Mouse (Mus musculus): ENCODE measurements at regions not wholly inside any gene's neighbourhood (a gene's known extent, or its start where the extent isn't known, plus 50 kb on each side); places are given as distances from the start of the nearest gene placed in this dataset.

DNA sequence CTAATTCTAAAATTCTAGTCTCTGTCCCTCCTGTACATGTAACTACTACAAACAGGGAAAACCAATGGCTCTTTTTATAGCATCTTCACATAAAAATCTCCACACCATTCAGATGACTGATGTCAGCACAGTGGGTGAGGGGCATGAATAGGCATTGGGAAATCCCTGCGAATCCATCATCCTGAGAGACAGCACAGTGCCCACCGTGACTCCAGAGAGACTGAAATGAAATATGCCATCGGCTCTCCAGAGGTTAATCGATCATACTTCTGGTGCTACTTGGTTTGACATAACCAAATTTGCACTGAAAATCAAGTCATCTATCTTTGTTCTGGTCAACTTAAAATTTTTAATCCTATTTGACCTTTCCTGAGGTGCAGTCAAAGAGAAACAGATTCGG is 126.2 kb upstream of the Gm9747 start:
- no peak overlapping the region for H3K4me3 ChIP-seq (ENCODE audit: control insufficient read depth in 1 of 2, insufficient read depth in 1 of 2, low read depth in 1 of 2, low read length in 2 of 2)
- no peaks in the 10 kb centered on the region for H3K27me3 ChIP-seq (ENCODE audit: control insufficient read depth, insufficient read depth, low read length)
- no peak overlapping the region for H3K9ac ChIP-seq (ENCODE audit: low read length)
- peaks cover 0 to 5% of the 10 kb centered on the region in 2 experiments; a peak in 2 of 4 replicates for H3K4me1 ChIP-seq (ENCODE audit: control insufficient read depth in 2 of 2, insufficient read depth in 2 of 2, low read length in 2 of 2)
- no peak overlapping the region for H3K4me2 ChIP-seq (ENCODE audit: low read length)
- peaks cover 5% of the 10 kb centered on the region; the same call in 1 of the 2 replicates for H3K9me3 ChIP-seq (ENCODE audit: control insufficient read depth, low read length)
- H3K27ac ChIP-seq (replicated peaks in 1 of 2; ENCODE audit: control insufficient read depth in 1 of 2, insufficient read depth in 1 of 2, low read depth in 2 of 2, low read length in 2 of 2), result no peak overlapping the region
- H3K36me3 ChIP-seq (ENCODE audit: control insufficient read depth, insufficient read depth, low read length), result no peaks in the 10 kb centered on the region
- ATAC-seq (ENCODE audit: insufficient number of reproducible peaks, insufficient read depth, low FRiP score, low read depth), result no peak
- 82% methylated on average over 5 of the region's 5 CpGs for WGBS

DNA sequence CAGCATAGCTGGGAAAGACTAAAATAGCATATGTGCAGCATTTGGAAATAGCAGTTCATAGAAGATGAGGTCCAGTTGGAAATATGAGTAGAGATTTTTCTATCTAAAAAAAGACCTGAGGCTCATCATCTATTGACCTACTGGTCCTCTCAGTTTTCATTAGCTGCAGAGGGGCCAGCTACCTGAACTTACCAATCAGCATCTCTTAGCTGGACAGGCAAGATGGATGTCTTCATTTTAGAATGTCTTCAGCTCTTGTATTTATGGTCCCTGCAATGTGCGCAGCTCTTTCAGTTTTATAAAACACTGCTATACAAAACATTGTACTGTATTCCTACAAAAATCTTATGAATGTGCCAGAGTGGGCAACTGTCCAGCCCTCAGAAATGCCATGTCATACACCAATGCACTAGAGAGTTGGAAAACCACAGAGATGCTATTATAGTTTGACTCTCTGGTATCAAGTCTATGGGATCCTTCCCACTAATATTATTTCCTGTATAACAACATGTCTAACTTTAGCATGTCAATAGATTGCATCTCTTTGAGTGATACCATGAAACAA is 122.8 kb upstream of the Gm9747 start:
- H3K4me1 ChIP-seq (ENCODE audit: control insufficient read depth in 2 of 2, insufficient read depth in 2 of 2, low read length in 2 of 2), result peaks cover 0 to 5% of the 10 kb centered on the region in 2 experiments; a peak in 3 of 4 replicates
- no peak for ATAC-seq (ENCODE audit: insufficient number of reproducible peaks, insufficient read depth, low FRiP score, low read depth)
- no peak overlapping the region for H3K9ac ChIP-seq (ENCODE audit: low read length)
- no peaks in the 10 kb centered on the region for H3K9me3 ChIP-seq (ENCODE audit: control insufficient read depth, low read length)
- no peaks in the 10 kb centered on the region for H3K36me3 ChIP-seq (ENCODE audit: control insufficient read depth, insufficient read depth, low read length)
- no peak overlapping the region for H3K27ac ChIP-seq (replicated peaks in 1 of 2; ENCODE audit: control insufficient read depth in 1 of 2, insufficient read depth in 1 of 2, low read depth in 2 of 2, low read length in 2 of 2)
- 74% methylated on average over 1 of the region's 1 CpGs for WGBS
- no peak overlapping the region for H3K4me3 ChIP-seq (ENCODE audit: control insufficient read depth in 1 of 2, insufficient read depth in 1 of 2, low read depth in 1 of 2, low read length in 2 of 2)
- H3K27me3 ChIP-seq (ENCODE audit: control insufficient read depth, insufficient read depth, low read length), result no peaks in the 10 kb centered on the region
- H3K4me2 ChIP-seq (ENCODE audit: low read length), result no peak overlapping the region

DNA sequence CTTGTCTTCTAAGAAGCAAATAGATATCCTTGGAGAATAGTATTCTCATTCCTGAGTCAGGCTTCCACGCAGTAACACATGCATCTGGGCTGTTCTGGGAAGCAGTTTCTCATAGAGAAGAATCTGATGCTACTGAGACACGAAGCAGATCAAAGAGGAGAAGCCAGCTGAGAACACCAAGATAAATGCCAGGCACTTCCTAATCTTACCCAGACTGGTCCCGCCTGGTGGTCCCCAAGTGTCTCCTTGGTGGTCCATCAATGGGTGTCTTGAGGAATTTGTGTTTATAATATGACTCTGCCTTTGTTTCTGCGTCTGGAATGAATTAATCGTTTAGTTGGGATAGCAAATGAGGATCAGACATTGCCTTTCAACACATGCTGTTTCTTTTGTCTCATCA is 120.5 kb upstream of the Gm9747 start:
- H3K9me3 ChIP-seq (ENCODE audit: control insufficient read depth, low read length), result no peaks in the 10 kb centered on the region
- H3K27ac ChIP-seq (replicated peaks in 1 of 2; ENCODE audit: control insufficient read depth in 1 of 2, insufficient read depth in 1 of 2, low read depth in 2 of 2, low read length in 2 of 2), result no peak overlapping the region
- no peaks in the 10 kb centered on the region for H3K36me3 ChIP-seq (ENCODE audit: control insufficient read depth, insufficient read depth, low read length)
- WGBS, result 14% methylated on average over 5 of the region's 5 CpGs
- no peak overlapping the region for H3K9ac ChIP-seq (ENCODE audit: low read length)
- H3K4me2 ChIP-seq (ENCODE audit: low read length), result no peak overlapping the region
- peaks cover 5% of the 10 kb centered on the region; the same call in 1 of the 2 replicates for H3K27me3 ChIP-seq (ENCODE audit: control insufficient read depth, insufficient read depth, low read length)
- no peak for ATAC-seq (ENCODE audit: insufficient number of reproducible peaks, insufficient read depth, low FRiP score, low read depth)
- peaks cover 0 to 5% of the 10 kb centered on the region in 2 experiments; a peak in 3 of 4 replicates for H3K4me1 ChIP-seq (ENCODE audit: control insufficient read depth in 2 of 2, insufficient read depth in 2 of 2, low read length in 2 of 2)
- H3K4me3 ChIP-seq (ENCODE audit: control insufficient read depth in 1 of 2, insufficient read depth in 1 of 2, low read depth in 1 of 2, low read length in 2 of 2), result no peak overlapping the region

DNA sequence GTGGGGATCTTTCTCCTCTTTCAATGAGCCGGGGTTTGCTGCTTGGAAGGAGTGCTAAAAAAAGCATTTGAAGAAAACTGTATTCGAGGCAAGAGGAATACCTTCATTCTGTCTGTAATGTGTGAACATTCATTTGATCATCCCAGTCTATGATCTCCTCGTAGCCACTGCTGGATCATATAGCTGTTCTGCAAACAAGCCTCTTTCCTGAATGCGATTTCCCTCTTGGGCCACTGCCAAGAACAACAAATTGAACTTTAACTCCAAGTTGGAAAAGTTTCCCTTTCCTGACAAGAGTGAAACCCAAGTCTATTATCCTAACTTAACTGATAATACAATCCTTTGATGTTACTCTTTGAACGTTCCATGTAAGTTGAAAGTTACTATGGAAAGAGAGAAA is 108.4 kb upstream of the Gm9747 start:
- H3K27me3 ChIP-seq (ENCODE audit: control insufficient read depth, insufficient read depth, low read length), result 0 out of 2 replicates have a peak, but pooled peaks cover 3% of the 10 kb centered on the region
- no peak overlapping the region for H3K4me2 ChIP-seq (ENCODE audit: low read length)
- no peak overlapping the region for H3K27ac ChIP-seq (replicated peaks in 1 of 2; ENCODE audit: control insufficient read depth in 1 of 2, insufficient read depth in 1 of 2, low read depth in 2 of 2, low read length in 2 of 2)
- no peaks in the 10 kb centered on the region for H3K9me3 ChIP-seq (ENCODE audit: control insufficient read depth, low read length)
- no peaks in the 10 kb centered on the region for H3K36me3 ChIP-seq (ENCODE audit: control insufficient read depth, insufficient read depth, low read length)
- H3K4me1 ChIP-seq (ENCODE audit: control insufficient read depth in 2 of 2, insufficient read depth in 2 of 2, low read length in 2 of 2), result peaks cover 3 to 13% of the 10 kb centered on the region in 2 experiments; a peak in 3 of 4 replicates
- no peak overlapping the region for H3K9ac ChIP-seq (ENCODE audit: low read length)
- no peak for ATAC-seq (ENCODE audit: insufficient number of reproducible peaks, insufficient read depth, low FRiP score, low read depth)
- 38% methylated on average over 5 of the region's 5 CpGs for WGBS
- no peak overlapping the region for H3K4me3 ChIP-seq (ENCODE audit: control insufficient read depth in 1 of 2, insufficient read depth in 1 of 2, low read depth in 1 of 2, low read length in 2 of 2)

DNA sequence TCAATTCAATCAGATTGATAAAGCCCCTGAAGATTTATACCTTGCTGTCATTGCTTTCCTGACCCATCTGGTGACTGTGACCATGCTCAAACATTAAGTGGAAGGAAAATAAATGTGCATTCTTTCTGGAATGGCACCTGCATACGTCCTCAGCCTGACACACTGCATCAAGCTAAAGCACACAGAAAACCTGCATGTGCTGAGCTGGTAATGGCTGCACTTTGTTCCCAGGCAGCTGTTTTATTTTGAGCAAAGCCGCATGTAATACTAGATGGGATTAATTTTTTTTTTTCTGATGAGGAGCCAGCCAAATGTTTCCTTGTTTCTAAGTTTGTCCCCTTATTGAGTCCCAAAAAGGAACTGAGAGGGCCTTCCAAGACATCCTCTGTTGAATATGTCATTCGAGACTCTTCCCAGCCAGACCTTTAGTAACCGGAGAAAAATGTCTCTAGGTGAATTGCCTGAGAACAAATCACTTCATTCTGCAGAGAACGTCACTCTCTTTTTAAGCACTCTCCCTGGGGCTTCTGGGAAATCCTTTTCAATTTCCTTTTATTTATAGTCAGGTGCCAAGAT is 103.1 kb upstream of the Gm9747 start:
- H3K9ac ChIP-seq (ENCODE audit: low read length), result no peak overlapping the region

DNA sequence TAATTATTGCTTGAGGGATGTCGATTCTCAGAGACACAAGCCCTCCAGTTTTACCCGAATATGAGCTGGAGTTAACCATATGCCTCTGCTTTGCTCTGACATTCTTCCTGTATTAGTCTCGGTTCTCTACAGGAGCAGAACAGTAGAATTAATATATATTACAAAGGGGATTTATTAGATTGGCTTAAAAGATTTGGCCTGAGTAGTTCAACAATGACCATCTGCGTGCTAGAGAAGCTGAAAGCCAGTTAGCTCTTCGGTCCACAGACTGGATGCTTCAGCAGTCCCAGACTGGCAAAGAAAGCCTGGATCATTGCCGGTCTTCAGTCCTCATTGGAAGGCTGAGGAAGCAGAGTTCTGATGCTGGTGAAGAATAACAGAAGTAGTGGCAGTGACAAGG is 100.4 kb upstream of the Gm9747 start:
- Histone ChIP-seq H3K27me3 (ENCODE audit: control insufficient read depth, insufficient read depth, low read length) (0 out of 2 replicates have a peak, but pooled peaks cover 3% of the 10 kb centered on the region), H3K4me3 (ENCODE audit: control insufficient read depth in 1 of 2, insufficient read depth in 1 of 2, low read depth in 1 of 2, low read length in 2 of 2) (no peak overlapping the region)

More for the DNA sequence above, 103.1 kb upstream of the Gm9747 start:
- Histone ChIP-seq H3K9me3 (ENCODE audit: control insufficient read depth, low read length) (no peaks in the 10 kb centered on the region), H3K27me3 (ENCODE audit: control insufficient read depth, insufficient read depth, low read length) (0 out of 2 replicates have a peak, but pooled peaks cover 6% of the 10 kb centered on the region), H3K4me1 (ENCODE audit: control insufficient read depth in 2 of 2, insufficient read depth in 2 of 2, low read length in 2 of 2) (no peaks in the 10 kb centered on the region), H3K27ac (replicated peaks in 1 of 2; ENCODE audit: control insufficient read depth in 1 of 2, insufficient read depth in 1 of 2, low read depth in 2 of 2, low read length in 2 of 2) (no peak overlapping the region), H3K4me2 (ENCODE audit: low read length) (no peak overlapping the region), H3K36me3 (ENCODE audit: control insufficient read depth, insufficient read depth, low read length) (no peaks in the 10 kb centered on the region), H3K4me3 (ENCODE audit: control insufficient read depth in 1 of 2, insufficient read depth in 1 of 2, low read depth in 1 of 2, low read length in 2 of 2) (no peak overlapping the region)
- ATAC-seq (ENCODE audit: insufficient number of reproducible peaks, insufficient read depth, low FRiP score, low read depth), result no peak
- WGBS, result 63% methylated on average over 5 of the region's 5 CpGs

DNA sequence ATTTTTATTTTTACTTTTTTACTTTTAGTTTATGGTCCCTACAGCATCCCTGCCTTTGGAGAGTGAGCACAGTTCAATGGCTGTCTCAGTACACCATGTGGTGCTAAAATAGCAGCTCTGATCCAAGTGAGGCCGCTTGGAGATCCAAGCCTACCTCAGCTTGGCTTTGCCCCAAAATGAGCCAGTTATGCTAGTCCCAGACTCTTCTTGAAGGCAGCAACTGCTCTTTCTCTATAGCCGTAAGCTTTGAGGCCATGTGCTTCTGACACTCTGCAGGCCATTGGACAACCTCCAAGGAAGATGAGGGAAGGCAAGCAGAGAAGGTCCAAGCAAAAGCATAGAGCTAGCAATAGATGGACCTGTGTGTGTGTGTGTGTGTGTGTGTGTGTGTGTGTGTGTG is 98.0 kb upstream of the Gm9747 start:
- 0 out of 2 replicates have a peak, but pooled peaks cover 3% of the 10 kb centered on the region for H3K27me3 ChIP-seq (ENCODE audit: control insufficient read depth, insufficient read depth, low read length)
- no peak overlapping the region for H3K4me2 ChIP-seq (ENCODE audit: low read length)
- H3K36me3 ChIP-seq (ENCODE audit: control insufficient read depth, insufficient read depth, low read length), result no peaks in the 10 kb centered on the region
- WGBS, result 82% methylated on average over 2 of the region's 2 CpGs
- no peak overlapping the region for H3K4me3 ChIP-seq (ENCODE audit: control insufficient read depth in 1 of 2, insufficient read depth in 1 of 2, low read depth in 1 of 2, low read length in 2 of 2)
- H3K27ac ChIP-seq (replicated peaks in 1 of 2; ENCODE audit: control insufficient read depth in 1 of 2, insufficient read depth in 1 of 2, low read depth in 2 of 2, low read length in 2 of 2), result no peak overlapping the region
- no peak for ATAC-seq (ENCODE audit: insufficient number of reproducible peaks, insufficient read depth, low FRiP score, low read depth)
- H3K9me3 ChIP-seq (ENCODE audit: control insufficient read depth, low read length), result no peaks in the 10 kb centered on the region
- H3K9ac ChIP-seq (ENCODE audit: low read length), result no peak overlapping the region
- H3K4me1 ChIP-seq (ENCODE audit: control insufficient read depth in 2 of 2, insufficient read depth in 2 of 2, low read length in 2 of 2), result peaks cover 3 to 9% of the 10 kb centered on the region in 2 experiments; a peak in 2 of 4 replicates

More for the DNA sequence above, 100.4 kb upstream of the Gm9747 start:
- WGBS, result 76% methylated on average over 6 of the region's 6 CpGs
- H3K9me3 ChIP-seq (ENCODE audit: control insufficient read depth, low read length), result no peaks in the 10 kb centered on the region
- no peak overlapping the region for H3K4me2 ChIP-seq (ENCODE audit: low read length)
- no peaks in the 10 kb centered on the region for H3K36me3 ChIP-seq (ENCODE audit: control insufficient read depth, insufficient read depth, low read length)
- peaks cover 3 to 9% of the 10 kb centered on the region in 2 experiments; a peak in 2 of 4 replicates for H3K4me1 ChIP-seq (ENCODE audit: control insufficient read depth in 2 of 2, insufficient read depth in 2 of 2, low read length in 2 of 2)
- no peak overlapping the region for H3K9ac ChIP-seq (ENCODE audit: low read length)
- ATAC-seq (ENCODE audit: insufficient number of reproducible peaks, insufficient read depth, low FRiP score, low read depth), result no peak
- no peak overlapping the region for H3K27ac ChIP-seq (replicated peaks in 1 of 2; ENCODE audit: control insufficient read depth in 1 of 2, insufficient read depth in 1 of 2, low read depth in 2 of 2, low read length in 2 of 2)

All from heart, embryonic 14.5 days (tissue).